Mouse (Mus musculus) kidney, adult 2 months (tissue): Measurements from ENCODE around the gene Lrba.

Source experiments
- CTCF ChIP-seq: fragments of 200-500 bp; conservative IDR thresholded peaks from 2 replicates; pipeline ENCODE4 v1.5.1; 2011; ENCODE audit warnings: low read depth, mild to moderate bottlenecking, control low read depth, low read length, moderate library complexity, mixed read lengths; ENCODE audit not compliant: insufficient read depth, insufficient read length
- POLR2A ChIP-seq: fragments of 200-500 bp; IDR thresholded peaks from one replicate; pipeline ENCODE4 v1.6.1; 2011; ENCODE audit warnings: low read depth, low read length, control low read depth

GRCm38 (mm10) chr3:86382557-86382956, 158.1 kb downstream of the Lrba start:
- TF ChIP-seq POLR2A (no peak), CTCF (no peak)
